Mouse (Mus musculus) left cerebral cortex, adult 11 months (tissue): ENCODE results near the gene Hivep3.

Experiments used
- DNase-seq: peaks from one replicate; pipeline ENCODE4 v3.0.0; 2022; ENCODE audit warnings: low spot score

The Hivep3 gene

GRCm38 (mm10) chr4:119977817-119978491 is 244.4 kb downstream of the Hivep3 start:
- DNase-seq, result no peak

GRCm38 (mm10) chr4:119979238-119979829 is 245.8 kb downstream of the Hivep3 start:
- DNase-seq, result no peak

- no peak for DNase-seq
Measured at GRCm38 (mm10) chr4:119979918-119980317, 246.3 kb downstream of the Hivep3 start.

GRCm38 (mm10) chr4:119981047-119981720 is 247.6 kb downstream of the Hivep3 start:
- DNase-seq, result no peak

GRCm38 (mm10) chr4:119986065-119986464 is 252.5 kb downstream of the Hivep3 start:
- no peak for DNase-seq

- DNase-seq, result no peak
Measured at GRCm38 (mm10) chr4:119986580-119987291, 253.2 kb downstream of the Hivep3 start.

GRCm38 (mm10) chr4:119987376-119988087 is 253.9 kb downstream of the Hivep3 start:
- DNase-seq, result no peak

GRCm38 (mm10) chr4:119989031-119989693 is 255.6 kb downstream of the Hivep3 start:
- no peak for DNase-seq

GRCm38 (mm10) chr4:119990346-119990745 is 256.8 kb downstream of the Hivep3 start:
- DNase-seq, result no peak

- DNase-seq, result no peak
Measured at GRCm38 (mm10) chr4:119990841-119991240, 257.3 kb downstream of the Hivep3 start.

GRCm38 (mm10) chr4:119991758-119992157 is 258.2 kb downstream of the Hivep3 start:
- DNase-seq, result no peak

- no peak for DNase-seq
Measured at GRCm38 (mm10) chr4:119996377-119996776, 262.8 kb downstream of the Hivep3 start.

GRCm38 (mm10) chr4:119997351-119997750 is 263.8 kb downstream of the Hivep3 start:
- no peak for DNase-seq

- no peak for DNase-seq
Measured at GRCm38 (mm10) chr4:119998911-119999310, 265.3 kb downstream of the Hivep3 start.

GRCm38 (mm10) chr4:120000881-120001280 is 267.3 kb downstream of the Hivep3 start:
- no peak for DNase-seq

GRCm38 (mm10) chr4:120003006-120003405 is 269.4 kb downstream of the Hivep3 start:
- DNase-seq, result no peak

GRCm38 (mm10) chr4:120006046-120006445 is 272.5 kb downstream of the Hivep3 start:
- DNase-seq, result no peak

- no peak for DNase-seq
Measured at GRCm38 (mm10) chr4:120007889-120008288, 274.3 kb downstream of the Hivep3 start.

GRCm38 (mm10) chr4:120009151-120009550 is 275.6 kb downstream of the Hivep3 start:
- DNase-seq, result no peak

- no peak for DNase-seq
Measured at GRCm38 (mm10) chr4:120011788-120012187, 278.2 kb downstream of the Hivep3 start.

GRCm38 (mm10) chr4:120012891-120013290 is 279.3 kb downstream of the Hivep3 start:
- DNase-seq, result no peak
